Mouse (Mus musculus) thymus, postnatal 36 days (tissue): ENCODE measurements at regions not wholly inside any gene's neighbourhood (a gene's known extent, or its start where the extent isn't known, plus 50 kb on each side); places are given as distances from the start of the nearest gene placed in this dataset.
"Not testable (repeated sequence)": the region's sequence is repeated elsewhere in the genome, so short reads cannot be mapped to it uniquely, and the experiment has no call there.

Source experiments
- DNase-seq, 2 experiments: peaks; one replicate each; pipeline ENCODE4 v3.0.0; 2022; ENCODE audit warnings: mixed read lengths in 2 of 2

- no peak for DNase-seq
These were observed 522.2 kb upstream of the 2610301B20Rik start for GRCm38 (mm10) chr4:10351876-10352627.

GRCm38 (mm10) chr4:10357572-10357971 is 516.7 kb upstream of the 2610301B20Rik start:
- DNase-seq: no peak

- no peak for DNase-seq
These were observed 484.5 kb upstream of the 2610301B20Rik start for GRCm38 (mm10) chr4:10389790-10390189.

GRCm38 (mm10) chr4:10397249-10397648 is 477.0 kb upstream of the 2610301B20Rik start:
- DNase-seq: no peak

GRCm38 (mm10) chr4:10398075-10398474 is 476.2 kb upstream of the 2610301B20Rik start:
- DNase-seq: no peak

- no peak for DNase-seq
These were observed 474.6 kb upstream of the 2610301B20Rik start for GRCm38 (mm10) chr4:10399649-10400048.

- DNase-seq: no peak
These were observed 471.4 kb upstream of the 2610301B20Rik start for GRCm38 (mm10) chr4:10402928-10403327.

GRCm38 (mm10) chr4:10404438-10404837 is 469.9 kb upstream of the 2610301B20Rik start:
- DNase-seq: no peak

GRCm38 (mm10) chr4:10405102-10405501 is 469.2 kb upstream of the 2610301B20Rik start:
- no peak for DNase-seq

- DNase-seq: no peak
These were observed 460.0 kb upstream of the 2610301B20Rik start for GRCm38 (mm10) chr4:10414274-10414673.

- no peak for DNase-seq
These were observed 452.9 kb upstream of the 2610301B20Rik start for GRCm38 (mm10) chr4:10421354-10421753.

- DNase-seq: no peak
These were observed 439.9 kb upstream of the 2610301B20Rik start for GRCm38 (mm10) chr4:10434438-10434837.

GRCm38 (mm10) chr4:10439921-10440320 is 434.4 kb upstream of the 2610301B20Rik start:
- not testable (repeated sequence) for DNase-seq

GRCm38 (mm10) chr4:10459603-10460002 is 414.7 kb upstream of the 2610301B20Rik start:
- no peak for DNase-seq

- no peak for DNase-seq
These were observed 393.4 kb upstream of the 2610301B20Rik start for GRCm38 (mm10) chr4:10480936-10481335.

GRCm38 (mm10) chr4:10508163-10508821 is 366.0 kb upstream of the 2610301B20Rik start:
- DNase-seq: peak; percentile 1 to 5

- DNase-seq: peak in 1 of 2 experiments; percentile 1
These were observed 364.3 kb upstream of the 2610301B20Rik start for GRCm38 (mm10) chr4:10510013-10510412.

- DNase-seq: no peak
These were observed 323.5 kb upstream of the 2610301B20Rik start for GRCm38 (mm10) chr4:10550711-10551305.

GRCm38 (mm10) chr4:10553724-10554123 is 320.6 kb upstream of the 2610301B20Rik start:
- no peak for DNase-seq

- DNase-seq: no peak
These were observed 314.2 kb upstream of the 2610301B20Rik start for GRCm38 (mm10) chr4:10560078-10560477.

GRCm38 (mm10) chr4:10604513-10604912 is 269.8 kb upstream of the 2610301B20Rik start:
- DNase-seq: no peak

- no peak for DNase-seq
These were observed 266.3 kb upstream of the 2610301B20Rik start for GRCm38 (mm10) chr4:10607855-10608576.

- no peak for DNase-seq
These were observed 263.5 kb upstream of the 2610301B20Rik start for GRCm38 (mm10) chr4:10610784-10611183.
